Mouse (Mus musculus) lung, postnatal 14 days (tissue): ENCODE measurements around the gene Osbpl9.

Experiments used
- DNase-seq: peaks from one replicate; pipeline ENCODE4 v3.0.0; 2021

Osbpl9 gene

GRCm38 (mm10) chr4:109201582-109202424 is at the start of gene Osbpl9:
Osbpl9 (minus strand) TSS chr4:109202272.
- peak; percentile 99 for DNase-seq

DNA sequence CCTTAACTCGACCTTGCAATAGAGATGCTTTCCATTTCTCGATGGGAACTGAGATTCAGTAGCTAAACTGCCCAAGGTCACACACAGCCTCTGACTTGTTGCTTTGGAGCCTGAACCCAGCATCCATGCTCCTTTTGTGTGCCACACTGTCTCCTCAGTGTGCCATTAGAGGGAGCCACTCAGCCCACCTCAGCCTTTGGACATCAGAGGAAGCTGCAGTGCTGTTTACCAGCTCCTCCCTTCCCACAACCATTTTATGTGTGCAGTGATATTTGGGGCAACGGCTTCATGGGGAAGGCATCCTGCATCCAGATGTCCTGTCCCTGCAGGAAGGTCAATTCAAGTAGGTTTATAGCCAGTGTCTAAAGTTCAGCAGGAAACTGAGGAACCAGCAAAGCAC is 49.5 kb upstream of the Osbpl9 start:
- peak; percentile 42 for DNase-seq

- no peak for DNase-seq
Observed at GRCm38 (mm10) chr4:109245016-109245620, 43.0 kb upstream of the Osbpl9 start.

DNA sequence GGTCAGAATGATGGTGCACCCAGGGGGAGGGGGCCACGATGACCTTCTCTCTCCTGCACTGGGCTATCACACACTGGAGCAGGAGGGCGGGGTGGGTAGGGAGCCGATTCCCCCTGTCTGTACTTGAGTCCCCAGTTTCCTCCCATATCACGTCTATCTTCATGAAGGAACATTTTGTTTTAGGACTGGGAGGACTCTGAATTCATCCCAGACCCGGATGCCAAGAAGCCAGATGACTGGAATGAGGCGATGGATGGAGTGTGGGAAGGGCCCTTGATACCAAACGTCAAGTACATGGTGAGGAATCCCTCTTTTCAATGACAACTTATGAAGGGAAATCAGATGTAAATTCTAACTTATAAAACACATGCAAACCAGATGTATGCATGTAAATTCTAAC is 42.4 kb upstream of the Osbpl9 start:
- no peak for DNase-seq

GRCm38 (mm10) chr4:109241934-109242333 is 39.9 kb upstream of the Osbpl9 start:
- peak; percentile 49 for DNase-seq

DNA sequence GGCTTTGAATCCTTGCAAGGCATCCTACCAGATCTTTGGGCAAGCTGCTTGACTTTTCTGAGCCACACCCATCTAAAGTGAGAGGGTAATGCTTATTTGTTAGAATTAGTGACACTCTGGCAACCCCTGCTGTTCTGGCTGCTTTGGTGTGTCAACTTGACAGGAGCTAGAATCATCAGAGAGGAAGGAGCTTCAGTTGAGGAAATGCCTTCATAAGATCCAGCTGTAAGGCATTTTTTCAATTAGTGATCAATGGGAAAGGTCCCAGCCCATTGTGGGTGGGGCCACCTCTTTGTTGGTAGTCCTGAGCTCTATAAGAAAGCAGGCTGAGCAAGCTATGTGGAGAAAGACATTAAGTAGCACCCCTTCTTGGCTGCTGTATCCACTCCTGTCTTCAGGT is 39.1 kb upstream of the Osbpl9 start:
- DNase-seq = no peak

- DNase-seq = no peak
Observed at GRCm38 (mm10) chr4:109238428-109239268, 36.6 kb upstream of the Osbpl9 start.

DNA sequence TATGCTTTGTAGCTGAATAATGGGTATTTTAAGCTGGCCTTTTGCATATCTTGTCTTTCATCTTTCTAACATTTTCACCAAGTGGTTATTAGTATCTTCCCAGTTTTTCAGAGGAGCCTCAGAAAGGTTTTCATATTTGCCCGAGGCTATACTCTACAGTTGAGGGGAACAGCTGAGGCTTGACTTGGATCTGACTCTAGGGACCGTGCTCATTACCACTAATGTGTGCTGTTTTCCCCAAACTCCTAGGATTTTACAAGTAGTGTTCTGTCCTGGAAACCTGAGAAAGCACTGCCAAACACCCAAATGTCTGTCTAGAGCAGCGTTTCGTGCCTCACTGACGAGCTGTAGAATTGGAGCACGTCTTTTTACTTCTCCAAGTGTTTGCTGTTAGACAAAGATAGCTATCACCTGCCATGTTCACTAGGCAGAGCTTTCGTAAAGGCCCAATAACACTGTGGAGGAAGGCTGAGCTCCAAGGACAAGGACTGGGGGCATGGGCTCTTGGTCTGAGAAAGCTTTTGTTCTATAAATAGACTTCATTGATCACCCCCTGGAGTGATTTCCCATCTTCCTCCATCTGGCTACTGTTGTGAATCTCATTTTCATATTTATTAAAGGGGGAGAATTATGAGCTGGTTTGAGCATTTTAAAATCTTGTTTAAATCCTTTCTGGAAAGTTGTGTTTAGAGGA is 34.3 kb upstream of the Osbpl9 start:
- DNase-seq = no peak

GRCm38 (mm10) chr4:109234806-109235350 is 32.8 kb upstream of the Osbpl9 start:
- DNase-seq = no peak

- DNase-seq = no peak
Observed at GRCm38 (mm10) chr4:109234185-109234584, 32.1 kb upstream of the Osbpl9 start, which contains the start of gene Calr4. Calr4 (plus strand) TSS chr4:109234485.

- no peak for DNase-seq
Observed at GRCm38 (mm10) chr4:109229766-109230279, 27.8 kb upstream of the Osbpl9 start.

- DNase-seq = peak; percentile 7
Observed at GRCm38 (mm10) chr4:109226071-109226470, 24.0 kb upstream of the Osbpl9 start.

DNA sequence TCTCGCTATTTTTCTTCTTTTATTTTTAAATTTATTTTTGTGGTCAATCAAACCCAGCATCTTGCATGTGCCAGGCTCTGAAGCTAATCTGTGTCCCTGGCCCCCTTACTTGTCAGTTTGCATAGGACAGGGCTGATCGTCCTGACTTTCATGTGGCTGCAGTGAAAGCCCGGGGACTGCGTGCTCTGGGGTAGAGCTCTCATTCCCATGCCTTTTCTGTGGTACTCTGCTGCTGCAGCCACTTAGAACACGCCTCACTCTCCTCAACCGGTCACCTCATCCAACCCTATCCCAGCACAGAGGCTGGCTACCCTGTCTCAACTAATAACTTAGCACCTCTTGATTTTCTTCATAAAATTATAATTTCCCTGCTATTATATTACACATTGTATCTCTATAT is 23.5 kb upstream of the Osbpl9 start:
- DNase-seq = no peak

GRCm38 (mm10) chr4:109224762-109225552 is 22.9 kb upstream of the Osbpl9 start:
- DNase-seq = peak; percentile 83

DNA sequence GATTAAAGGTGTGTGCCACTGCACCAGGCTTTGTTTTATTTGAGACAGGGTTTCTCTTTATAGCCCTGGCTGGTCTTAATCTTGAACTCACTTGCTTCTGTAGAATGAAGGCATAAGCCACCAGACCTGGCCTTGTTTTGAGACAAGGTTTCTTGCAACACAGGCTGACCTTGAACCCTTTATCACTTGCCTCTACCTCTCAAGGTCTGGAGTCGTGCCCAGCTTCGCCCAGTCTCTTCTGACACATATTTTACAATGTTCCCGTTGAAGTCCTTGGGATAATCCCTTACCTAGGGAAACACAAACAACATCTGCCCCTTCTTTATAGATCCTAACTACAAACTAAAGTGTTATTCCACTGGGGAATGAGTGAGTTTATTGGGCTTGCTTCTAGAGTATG is 19.9 kb upstream of the Osbpl9 start:
- no peak for DNase-seq

DNA sequence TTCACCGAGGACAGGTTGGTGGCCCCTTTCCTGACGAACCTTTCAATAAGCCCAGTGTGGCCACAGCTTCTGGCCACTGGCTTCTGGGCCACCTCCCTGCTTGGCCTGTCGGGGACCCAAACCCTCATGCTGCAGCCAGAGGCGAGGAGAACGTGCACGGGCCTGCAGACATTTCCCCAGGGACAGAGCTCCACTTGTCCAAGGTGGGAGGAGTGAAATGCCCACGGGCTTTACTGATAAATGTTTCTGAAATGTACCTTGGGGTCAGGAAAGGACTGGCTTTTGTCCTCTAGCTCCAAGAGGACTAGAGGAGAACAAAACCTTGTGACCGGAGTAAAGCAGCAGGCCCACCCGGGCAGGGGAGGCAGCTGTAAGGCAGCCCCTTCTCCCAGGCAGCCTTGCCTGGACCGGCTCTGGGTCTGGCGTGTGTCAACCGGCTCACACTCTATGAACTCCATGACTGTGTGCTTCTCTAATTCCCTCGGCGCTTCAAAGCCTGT is 18.4 kb upstream of the Osbpl9 start:
- no peak for DNase-seq

DNA sequence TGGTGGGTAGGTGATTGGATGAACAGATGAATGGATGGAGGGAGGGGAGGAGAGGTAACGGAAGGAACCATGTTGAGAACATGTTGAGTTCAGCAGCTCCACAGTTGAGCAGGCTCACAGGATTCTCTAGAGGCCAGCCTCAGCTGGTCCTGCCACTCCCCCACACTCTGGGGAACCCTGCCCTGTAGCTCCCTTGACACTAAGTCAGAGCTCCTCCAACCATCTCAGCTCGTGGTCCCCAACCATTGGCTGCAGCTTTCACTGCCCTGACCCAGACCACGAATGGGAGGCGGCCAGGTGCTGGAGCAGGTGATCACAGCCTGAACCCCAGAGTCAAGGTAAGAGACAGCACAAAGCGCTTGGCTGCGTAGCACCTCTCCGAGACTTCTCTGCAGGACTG is 15.9 kb upstream of the Osbpl9 start:
- DNase-seq = no peak

- no peak for DNase-seq
Observed at GRCm38 (mm10) chr4:109213986-109214385, 11.9 kb upstream of the Osbpl9 start.

GRCm38 (mm10) chr4:109210881-109211280 is 8.8 kb upstream of the Osbpl9 start:
- no peak for DNase-seq

DNA sequence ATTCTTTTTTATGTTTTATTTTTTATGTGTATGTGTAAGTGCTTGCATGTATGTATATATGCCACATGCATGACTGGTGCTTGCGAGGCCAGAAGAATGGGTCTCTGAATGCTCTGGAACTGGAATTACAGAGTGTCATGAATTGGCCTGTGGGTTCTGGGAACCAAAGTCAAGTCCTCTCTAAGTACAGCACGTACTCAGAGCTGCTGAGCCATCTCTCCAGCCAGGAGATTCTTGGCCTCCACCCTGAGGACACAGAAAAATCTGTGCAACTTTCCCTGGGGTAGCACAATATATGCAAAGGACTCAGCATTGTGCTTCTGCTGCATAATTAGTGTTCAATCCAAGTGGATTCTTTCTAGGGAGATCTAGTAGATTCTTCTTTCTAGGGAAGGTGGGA is 8.2 kb upstream of the Osbpl9 start:
- DNase-seq = no peak

DNA sequence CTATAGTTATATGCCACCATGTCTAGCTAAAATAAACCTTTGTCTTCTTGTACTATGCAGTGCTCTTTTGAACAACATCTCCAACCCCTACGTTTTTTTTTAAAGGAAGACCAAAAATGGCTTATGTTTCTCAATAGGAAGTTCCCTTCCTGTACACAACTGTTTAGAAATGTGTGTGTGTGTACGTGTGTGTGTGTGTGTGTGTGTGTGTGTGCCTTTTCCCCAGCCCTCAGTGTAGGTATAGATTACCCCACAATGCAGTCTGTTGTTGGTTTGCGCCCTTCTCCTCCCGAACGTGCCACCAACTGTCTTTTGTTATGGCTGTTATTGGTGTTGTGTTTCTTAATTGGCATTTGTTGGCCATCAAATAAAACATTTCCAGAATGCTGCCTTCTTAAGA is 5.5 kb upstream of the Osbpl9 start:
- DNase-seq = no peak
